Mouse (Mus musculus): Measurements from ENCODE around the gene Ddx20. TPM values are rescaled to one million over a fixed set of nuclear protein-coding genes. Genes with fewer than 3 reads are reported as not detected.
"Not testable (repeated sequence)": the region's sequence is repeated elsewhere in the genome, so short reads cannot be mapped to it uniquely, and the experiment has no call there.

The Ddx20 gene
- polyA plus RNA-seq, 1 experiment from 2014 or later = 52.9 TPM

- Histone ChIP-seq H3K9ac (ENCODE audit: low read length) (no peak overlapping the region), H3K27ac (ENCODE audit: low read depth, low read length) (no peak overlapping the region), H3K4me2 (ENCODE audit: low read depth, low read length, severe bottlenecking) (no peak overlapping the region), H3K4me1 (replicated peaks; ENCODE audit: control insufficient read depth, insufficient read depth, low read length) (0 out of 2 replicates have a peak, but pooled peaks cover 2% of the 10 kb centered on the region), H3K36me3 (ENCODE audit: control insufficient read depth, insufficient read depth, low read length) (no peaks in the 10 kb centered on the region), H3K27me3 (ENCODE audit: control insufficient read depth, insufficient read depth, low read length) (peaks cover 5% of the 10 kb centered on the region), H3K9me3 (ENCODE audit: control insufficient read depth, low read length) (no peaks in the 10 kb centered on the region), H3K4me3 (ENCODE audit: low read depth, low read length) (no peak overlapping the region)
- DNase-seq (ENCODE audit: low spot score) (no peak), ATAC-seq (replicated peaks; ENCODE audit: low FRiP score) (no peak)
- 72% methylated on average over 5 of the region's 5 CpGs for WGBS
These were observed 14.0 kb upstream of the Ddx20 start for GRCm38 (mm10) chr3:105701399-105701798.

- H3K4me3 ChIP-seq (ENCODE audit: low read depth, low read length); H3K27me3 ChIP-seq (ENCODE audit: control insufficient read depth, insufficient read depth, low read length); DNase-seq (ENCODE audit: low spot score); H3K4me1 ChIP-seq (replicated peaks; ENCODE audit: control insufficient read depth, insufficient read depth, low read length); H3K27ac ChIP-seq (ENCODE audit: low read depth, low read length); H3K9me3 ChIP-seq (ENCODE audit: control insufficient read depth, low read length); H3K4me2 ChIP-seq (ENCODE audit: low read depth, low read length, severe bottlenecking); H3K9ac ChIP-seq (ENCODE audit: low read length); ATAC-seq (replicated peaks; ENCODE audit: low FRiP score); H3K36me3 ChIP-seq (ENCODE audit: control insufficient read depth, insufficient read depth, low read length): not testable (repeated sequence)
- 69% methylated on average over 1 of the region's 1 CpGs for whole genome bisulfite sequencing
These were observed 13.4 kb upstream of the Ddx20 start for GRCm38 (mm10) chr3:105700786-105701185.

GRCm38 (mm10) chr3:105699241-105699933, 12.0 kb upstream of the Ddx20 start:
- peaks cover 3% of the 10 kb centered on the region; the same call in 1 of the 2 replicates for H3K27me3 ChIP-seq (ENCODE audit: control insufficient read depth, insufficient read depth, low read length)

GRCm38 (mm10) chr3:105698311-105698710, 10.9 kb upstream of the Ddx20 start:
- no peak overlapping the region for H3K27ac ChIP-seq (ENCODE audit: low read depth, low read length)
- 83% methylated on average over 1 of the region's 1 CpGs for WGBS
- H3K4me3 ChIP-seq (ENCODE audit: low read depth, low read length) = no peak overlapping the region
- H3K36me3 ChIP-seq (ENCODE audit: control insufficient read depth, insufficient read depth, low read length) = no peaks in the 10 kb centered on the region
- H3K4me1 ChIP-seq (replicated peaks; ENCODE audit: control insufficient read depth, insufficient read depth, low read length) = peaks cover 12% of the 10 kb centered on the region
- ATAC-seq (replicated peaks; ENCODE audit: low FRiP score) (no peak), DNase-seq (ENCODE audit: low spot score) (no peak)
- no peak overlapping the region for H3K9ac ChIP-seq (ENCODE audit: low read length)
- H3K27me3 ChIP-seq (ENCODE audit: control insufficient read depth, insufficient read depth, low read length) = peaks cover under 1% of the 10 kb centered on the region; the same call in 1 of the 2 replicates
- no peaks in the 10 kb centered on the region for H3K9me3 ChIP-seq (ENCODE audit: control insufficient read depth, low read length)
- H3K4me2 ChIP-seq (ENCODE audit: low read depth, low read length, severe bottlenecking) = no peak overlapping the region

More at GRCm38 (mm10) chr3:105699241-105699933, 12.0 kb upstream of the Ddx20 start:
- Histone ChIP-seq H3K4me3 (ENCODE audit: low read depth, low read length) (no peak overlapping the region), H3K36me3 (ENCODE audit: control insufficient read depth, insufficient read depth, low read length) (no peaks in the 10 kb centered on the region), H3K4me1 (replicated peaks; ENCODE audit: control insufficient read depth, insufficient read depth, low read length) (peaks cover 12% of the 10 kb centered on the region), H3K9me3 (ENCODE audit: control insufficient read depth, low read length) (no peaks in the 10 kb centered on the region), H3K9ac (ENCODE audit: low read length) (no peak overlapping the region), H3K27ac (ENCODE audit: low read depth, low read length) (no peak overlapping the region), H3K4me2 (ENCODE audit: low read depth, low read length, severe bottlenecking) (no peak overlapping the region)
- ATAC-seq (replicated peaks; ENCODE audit: low FRiP score) (no peak), DNase-seq (ENCODE audit: low spot score) (no peak)
- 63% methylated on average over 3 of the region's 3 CpGs for WGBS

- ATAC-seq (replicated peaks; ENCODE audit: low FRiP score) (peak; percentile 74), DNase-seq (ENCODE audit: low spot score) (no peak)
- Histone ChIP-seq H3K9ac (ENCODE audit: low read length) (no peak overlapping the region), H3K4me2 (ENCODE audit: low read depth, low read length, severe bottlenecking) (no peak overlapping the region), H3K36me3 (ENCODE audit: control insufficient read depth, insufficient read depth, low read length) (no peaks in the 10 kb centered on the region), H3K4me3 (ENCODE audit: low read depth, low read length) (no peak overlapping the region), H3K27ac (ENCODE audit: low read depth, low read length) (no peak overlapping the region), H3K27me3 (ENCODE audit: control insufficient read depth, insufficient read depth, low read length) (no peaks in the 10 kb centered on the region), H3K9me3 (ENCODE audit: control insufficient read depth, low read length) (no peaks in the 10 kb centered on the region), H3K4me1 (replicated peaks; ENCODE audit: control insufficient read depth, insufficient read depth, low read length) (peaks cover 12% of the 10 kb centered on the region)
- 80% methylated on average over 5 of the region's 5 CpGs for WGBS
These were observed 9.7 kb upstream of the Ddx20 start for GRCm38 (mm10) chr3:105697148-105697441.

GRCm38 (mm10) chr3:105696387-105697147, 9.2 kb upstream of the Ddx20 start:
- peak overlapping the region; percentile 39; the same call in 1 of the 2 replicates for H3K9ac ChIP-seq (ENCODE audit: low read length)
- 70% methylated on average over 17 of the region's 17 CpGs for WGBS
- H3K4me3 ChIP-seq (ENCODE audit: low read depth, low read length) = no peak overlapping the region
- ATAC-seq (replicated peaks; ENCODE audit: low FRiP score) (no peak; the same call in 1 of the 2 replicates), DNase-seq (ENCODE audit: low spot score) (no peak)
- peak overlapping the region; percentile 12; the same call in 1 of the 2 replicates for H3K27ac ChIP-seq (ENCODE audit: low read depth, low read length)
- H3K9me3 ChIP-seq (ENCODE audit: control insufficient read depth, low read length) = no peaks in the 10 kb centered on the region
- no peaks in the 10 kb centered on the region for H3K27me3 ChIP-seq (ENCODE audit: control insufficient read depth, insufficient read depth, low read length)
- peak overlapping the region; percentile 24 for H3K4me2 ChIP-seq (ENCODE audit: low read depth, low read length, severe bottlenecking)
- H3K36me3 ChIP-seq (ENCODE audit: control insufficient read depth, insufficient read depth, low read length) = no peaks in the 10 kb centered on the region
- H3K4me1 ChIP-seq (replicated peaks; ENCODE audit: control insufficient read depth, insufficient read depth, low read length) = peaks cover 12% of the 10 kb centered on the region

- peak; percentile 65 for ATAC-seq (replicated peaks; ENCODE audit: low FRiP score)
These were observed 8.4 kb upstream of the Ddx20 start for GRCm38 (mm10) chr3:105695476-105696386.

GRCm38 (mm10) chr3:105693327-105694080, 6.1 kb upstream of the Ddx20 start:
- Histone ChIP-seq H3K27ac (ENCODE audit: low read depth, low read length) (no peak overlapping the region), H3K9me3 (ENCODE audit: control insufficient read depth, low read length) (no peaks in the 10 kb centered on the region), H3K4me3 (ENCODE audit: low read depth, low read length) (no peak overlapping the region), H3K36me3 (ENCODE audit: control insufficient read depth, insufficient read depth, low read length) (no peaks in the 10 kb centered on the region), H3K9ac (ENCODE audit: low read length) (no peak overlapping the region), H3K27me3 (ENCODE audit: control insufficient read depth, insufficient read depth, low read length) (no peaks in the 10 kb centered on the region), H3K4me1 (replicated peaks; ENCODE audit: control insufficient read depth, insufficient read depth, low read length) (peaks cover 10% of the 10 kb centered on the region), H3K4me2 (ENCODE audit: low read depth, low read length, severe bottlenecking) (no peak overlapping the region)
- ATAC-seq (replicated peaks; ENCODE audit: low FRiP score) (no peak), DNase-seq (ENCODE audit: low spot score) (no peak)
- 78% methylated on average over 14 of the region's 14 CpGs for whole genome bisulfite sequencing

More at GRCm38 (mm10) chr3:105695476-105696386, 8.4 kb upstream of the Ddx20 start:
- H3K4me2 ChIP-seq (ENCODE audit: low read depth, low read length, severe bottlenecking) = peak overlapping the region; percentile 24
- H3K27me3 ChIP-seq (ENCODE audit: control insufficient read depth, insufficient read depth, low read length) = no peaks in the 10 kb centered on the region
- no peaks in the 10 kb centered on the region for H3K9me3 ChIP-seq (ENCODE audit: control insufficient read depth, low read length)
- H3K36me3 ChIP-seq (ENCODE audit: control insufficient read depth, insufficient read depth, low read length) = no peaks in the 10 kb centered on the region
- peak overlapping the region; percentile 39 for H3K9ac ChIP-seq (ENCODE audit: low read length)
- no peak overlapping the region for H3K4me3 ChIP-seq (ENCODE audit: low read depth, low read length)
- 24% methylated on average over 20 of the region's 20 CpGs for WGBS
- peaks cover 12% of the 10 kb centered on the region for H3K4me1 ChIP-seq (replicated peaks; ENCODE audit: control insufficient read depth, insufficient read depth, low read length)
- peak overlapping the region; percentile 67; the same call in 1 of the 2 replicates for H3K27ac ChIP-seq (ENCODE audit: low read depth, low read length)
- no peak for DNase-seq (ENCODE audit: low spot score)
